In genomic region chr2:168170167-168170685, GRCm38 (mm10) we compare ENCODE assay signal across 8 mouse cellular contexts. TPM values are rescaled to one million over a fixed set of nuclear protein-coding genes. Genes with fewer than 3 reads are reported as not detected.
A peak's percentile ranks its signal among the peaks of the same experiment; 100 is the strongest.
DNase-seq lines count a peak whose midpoint lies in the region; ATAC-seq and TF ChIP-seq lines count a peak whose summit lies in the region.

No protein-coding gene starts in this region.

- no peak overlapping the region; the same call in 1 of the 2 replicates for H3K27ac ChIP-seq in intestine, embryonic 16.5 days (ENCODE audit: low read length)
- peak overlapping the region; percentile 77 for H3K27ac ChIP-seq in liver, postnatal 0 days (ENCODE audit: low read depth)
- H3K27ac ChIP-seq in neural tube, embryonic 13.5 days (replicated peaks): 0 out of 2 replicates have a peak overlapping the region, but pooled peaks have one; percentile 18

- peaks cover 3% of the 10 kb centered on the region; the same call in 1 of the 2 replicates for H3K36me3 ChIP-seq in intestine, embryonic 16.5 days (ENCODE audit: control insufficient read depth, insufficient read depth, low read length)
- no peaks in the 10 kb centered on the region for H3K36me3 ChIP-seq in liver, postnatal 0 days (replicated peaks; ENCODE audit: insufficient read depth, low read length)
- peaks cover 12% of the 10 kb centered on the region for H3K36me3 ChIP-seq in neural tube, embryonic 13.5 days

- 14% methylated on average over 13 of the region's 13 CpGs for WGBS in intestine, embryonic 16.5 days
- 4% methylated on average over 13 of the region's 13 CpGs for WGBS in liver, postnatal 0 days (ENCODE audit: insufficient replicate concordance)
- 8% methylated on average over 13 of the region's 13 CpGs for WGBS in neural tube, embryonic 13.5 days

- H3K27me3 ChIP-seq in intestine, embryonic 16.5 days (replicated peaks; ENCODE audit: control insufficient read depth, insufficient read depth, low read length): no peaks in the 10 kb centered on the region
- H3K27me3 ChIP-seq in liver, postnatal 0 days (ENCODE audit: insufficient read depth, low read length): no peaks in the 10 kb centered on the region
- H3K27me3 ChIP-seq in neural tube, embryonic 13.5 days: no peaks in the 10 kb centered on the region

- H3K9me3 ChIP-seq in intestine, embryonic 16.5 days (ENCODE audit: control insufficient read depth, low read length): no peaks in the 10 kb centered on the region
- H3K9me3 ChIP-seq in liver, postnatal 0 days (ENCODE audit: low read length): no peaks in the 10 kb centered on the region
- H3K9me3 ChIP-seq in neural tube, embryonic 13.5 days: no peaks in the 10 kb centered on the region

- TF ChIP-seq CTCF in liver, postnatal 0 days (IDR thresholded peaks at IDR 0.05; ENCODE audit: low read depth): no peak

- H3K4me3 ChIP-seq in intestine, embryonic 16.5 days (ENCODE audit: low read length): peak overlapping the region; percentile 28
- H3K4me3 ChIP-seq in liver, postnatal 0 days (ENCODE audit: low read depth, low read length): peak overlapping the region; percentile 39
- H3K4me3 ChIP-seq in neural tube, embryonic 13.5 days: no peak overlapping the region

- peak; percentile 25 to 34 for DNase-seq in cerebellum, postnatal 10 days
- DNase-seq in cerebellum, adult 11-12 months: no peak
- peak; percentile 99 for DNase-seq in heart, adult 11 months
- DNase-seq in liver, postnatal 0 days: peak; percentile 82
- DNase-seq in thymus, postnatal 4 days: peak; percentile 59

- H3K4me1 ChIP-seq in intestine, embryonic 16.5 days (ENCODE audit: control insufficient read depth, insufficient read depth, low read length): peaks cover 31% of the 10 kb centered on the region
- H3K4me1 ChIP-seq in liver, postnatal 0 days (ENCODE audit: insufficient read depth): peaks cover 23% of the 10 kb centered on the region
- H3K4me1 ChIP-seq in neural tube, embryonic 13.5 days (replicated peaks): peaks cover 26% of the 10 kb centered on the region

- peak overlapping the region; percentile 42 for H3K4me2 ChIP-seq in intestine, embryonic 16.5 days (ENCODE audit: low read depth, low read length)
- H3K4me2 ChIP-seq in liver, postnatal 0 days (ENCODE audit: low read depth, low read length): peak overlapping the region; percentile 77
- H3K4me2 ChIP-seq in neural tube, embryonic 13.5 days: peak overlapping the region; percentile 18

- H3K9ac ChIP-seq in intestine, embryonic 16.5 days (ENCODE audit: low read depth, low read length): peak overlapping the region; percentile 45
- H3K9ac ChIP-seq in liver, postnatal 0 days (replicated peaks): peak overlapping the region; percentile 41
- H3K9ac ChIP-seq in neural tube, embryonic 13.5 days: no peak overlapping the region

- peak; percentile 99 for ATAC-seq in common myeloid progenitor, adult 5-6 weeks (replicated peaks; ENCODE audit: low read depth, poor library complexity, severe bottlenecking)
- peak; percentile 94 for ATAC-seq in intestine, embryonic 16.5 days
- peak; percentile 99 for ATAC-seq in liver, postnatal 0 days
- peak; percentile 54 for ATAC-seq in neural tube, embryonic 13.5 days (ENCODE audit: low read depth)

- peak; percentile 55; the same call in 1 of the 2 replicates for TF ChIP-seq EP300 in liver, postnatal 0 days (IDR thresholded peaks at IDR 0.05; ENCODE audit: low read depth)

RNA-seq across cellular contexts. Expression of gene Adnp, which starts 36.7 kb away (rescaled TPM):
- total RNA-seq in common myeloid progenitor, adult 5-6 weeks (2017): 0.53 and 15.9 TPM in 2 replicates
- 0.88 and 1.0 TPM in 2 replicates for polyA plus RNA-seq in intestine, embryonic 16.5 days (2015; fragmentation: Nextera tagmentation; extraction: Ambion mirVana)
- 3.5 and 4.0 TPM in 2 replicates for polyA plus RNA-seq in liver, postnatal 0 days (2015; fragmentation: Nextera tagmentation; extraction: Ambion mirVana)
- polyA plus RNA-seq in neural tube, embryonic 13.5 days (2015; fragmentation: Nextera tagmentation; extraction: Ambion mirVana): 3.1 and 5.9 TPM in 2 replicates

RNA-seq across cellular contexts. Expression of gene Gm20716, which starts 59.9 kb away (rescaled TPM):
- total RNA-seq in common myeloid progenitor, adult 5-6 weeks (2017): 68.1 and 68.7 TPM in 2 replicates
- 8.5 and 10.2 TPM in 2 replicates for polyA plus RNA-seq in intestine, embryonic 16.5 days (2015; fragmentation: Nextera tagmentation; extraction: Ambion mirVana)
- polyA plus RNA-seq in liver, postnatal 0 days (2015; fragmentation: Nextera tagmentation; extraction: Ambion mirVana): 1.9 and 2.8 TPM in 2 replicates
- 21.7 and 25.0 TPM in 2 replicates for polyA plus RNA-seq in neural tube, embryonic 13.5 days (2015; fragmentation: Nextera tagmentation; extraction: Ambion mirVana)

Comparison
In these comparisons a context has a peak if more than half of its experiments do, and no peak if none do; other contexts are left out.
1. H3K4me2 ChIP-seq: peak in every context shown above with its lines; median percentile 77 in liver, postnatal 0 days; 42 in intestine, embryonic 16.5 days; 18 in neural tube, embryonic 13.5 days.